Mouse (Mus musculus): ENCODE results near the gene Exoc4. TPM values are rescaled to one million over a fixed set of nuclear protein-coding genes. Genes with fewer than 3 reads are reported as not detected.

Gene Exoc4
- polyA plus RNA-seq, 3 experiments from 2014 or later = 57.6 to 68.8 (median 68.7) TPM

- no peak for ATAC-seq
Measured at GRCm38 (mm10) chr6:33310486-33310885, 61.6 kb downstream of the Exoc4 start.

GRCm38 (mm10) chr6:33322849-33323248, 74.0 kb downstream of the Exoc4 start:
- ATAC-seq = no peak

- no peak for ATAC-seq
Measured at GRCm38 (mm10) chr6:33323386-33323785, 74.5 kb downstream of the Exoc4 start.

GRCm38 (mm10) chr6:33328326-33328725, 79.4 kb downstream of the Exoc4 start:
- no peak for ATAC-seq

- no peak for ATAC-seq
Measured at GRCm38 (mm10) chr6:33347088-33347775, 98.3 kb downstream of the Exoc4 start.

- ATAC-seq = no peak
Measured at GRCm38 (mm10) chr6:33361613-33362012, 112.7 kb downstream of the Exoc4 start.

- ATAC-seq = no peak
Measured at GRCm38 (mm10) chr6:33380517-33380916, 131.6 kb downstream of the Exoc4 start.

GRCm38 (mm10) chr6:33382176-33382575, 133.3 kb downstream of the Exoc4 start:
- no peak for ATAC-seq

- no peak for ATAC-seq
Measured at GRCm38 (mm10) chr6:33392020-33392419, 143.1 kb downstream of the Exoc4 start.

- ATAC-seq = no peak
Measured at GRCm38 (mm10) chr6:33399491-33399890, 150.6 kb downstream of the Exoc4 start.

- no peak for ATAC-seq
Measured at GRCm38 (mm10) chr6:33401161-33401560, 152.3 kb downstream of the Exoc4 start.

GRCm38 (mm10) chr6:33405562-33406275, 156.8 kb downstream of the Exoc4 start:
- no peak for ATAC-seq

- no peak for ATAC-seq
Measured at GRCm38 (mm10) chr6:33409586-33409985, 160.7 kb downstream of the Exoc4 start.

- ATAC-seq = no peak
Measured at GRCm38 (mm10) chr6:33425007-33425406, 176.1 kb downstream of the Exoc4 start.

GRCm38 (mm10) chr6:33431207-33431787, 182.4 kb downstream of the Exoc4 start:
- no peak for ATAC-seq

- ATAC-seq = no peak
Measured at GRCm38 (mm10) chr6:33440508-33440907, 191.6 kb downstream of the Exoc4 start.

GRCm38 (mm10) chr6:33453810-33454209, 204.9 kb downstream of the Exoc4 start:
- ATAC-seq = no peak

GRCm38 (mm10) chr6:33454354-33454753, 205.5 kb downstream of the Exoc4 start:
- no peak for ATAC-seq

GRCm38 (mm10) chr6:33455238-33455637, 206.4 kb downstream of the Exoc4 start:
- no peak for ATAC-seq

GRCm38 (mm10) chr6:33464862-33465261, 216.0 kb downstream of the Exoc4 start:
- ATAC-seq = no peak

- ATAC-seq = no peak
Measured at GRCm38 (mm10) chr6:33465392-33465791, 216.5 kb downstream of the Exoc4 start.

- ATAC-seq = no peak
Measured at GRCm38 (mm10) chr6:33466168-33466839, 217.4 kb downstream of the Exoc4 start.

GRCm38 (mm10) chr6:33468480-33468879, 219.6 kb downstream of the Exoc4 start:
- no peak for ATAC-seq

All from inflammation-experienced regulatory T-cells, adult 6 months (primary cell).